Mouse (Mus musculus): Measurements from ENCODE around the gene Mtmr6. TPM values are rescaled to one million over a fixed set of nuclear protein-coding genes. Genes with fewer than 3 reads are reported as not detected.

Mtmr6 gene
- total RNA-seq (2021) = 100 to 1,000 TPM; 104 TPM

DNA sequence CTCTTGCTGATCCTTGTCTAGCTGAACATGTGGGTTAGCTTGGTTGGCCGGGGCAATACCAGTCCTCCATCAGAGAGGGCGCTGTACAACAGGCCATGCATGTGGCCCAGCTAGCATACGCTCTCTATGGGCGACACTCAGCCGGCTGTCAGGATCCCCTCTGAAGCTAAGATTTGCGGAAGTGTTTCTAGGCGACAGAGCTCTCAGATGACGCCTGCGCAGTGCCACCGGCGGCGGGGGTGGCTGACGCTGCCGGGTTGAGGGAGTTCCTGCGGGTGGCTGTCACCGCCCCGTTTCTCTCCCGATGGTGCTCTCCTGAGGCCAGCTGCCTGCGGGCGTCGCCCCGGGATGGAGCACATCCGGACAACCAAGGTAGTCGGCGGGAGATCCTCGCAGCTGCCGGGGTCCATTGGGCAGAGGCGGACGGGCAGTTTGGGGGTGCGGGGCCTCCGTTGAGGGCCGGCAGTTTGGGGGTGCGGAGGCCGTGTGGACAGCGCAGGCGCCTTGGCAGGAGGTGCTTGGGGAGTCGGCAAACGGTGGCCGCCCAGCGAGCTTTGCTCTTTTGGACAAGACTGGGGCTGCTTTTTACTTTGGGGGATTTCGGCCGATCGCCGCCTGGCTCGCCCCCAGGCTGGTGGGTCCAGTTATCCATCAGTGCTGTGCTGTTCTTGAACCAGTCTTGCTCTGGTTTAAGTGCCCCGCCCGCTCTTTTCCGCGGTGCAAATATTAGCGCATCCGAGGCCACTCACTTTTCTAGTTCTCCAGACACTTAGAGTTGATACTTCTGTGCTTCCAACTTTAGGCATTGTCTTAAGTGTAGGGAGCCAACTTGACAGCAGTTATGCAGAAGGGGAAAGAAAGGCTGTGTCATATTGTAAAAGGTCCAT lies at the start of gene Mtmr6:
Mtmr6 (plus strand) TSS at position 239 of the 887 bp plus-strand sequence.
- DNase-seq (ENCODE audit: extremely low spot score in 1 of 2, low spot score in 2 of 2) = peak; percentile 94 to 95
- intact Hi-C loops (cut with DNase I) = no loop called here

DNA sequence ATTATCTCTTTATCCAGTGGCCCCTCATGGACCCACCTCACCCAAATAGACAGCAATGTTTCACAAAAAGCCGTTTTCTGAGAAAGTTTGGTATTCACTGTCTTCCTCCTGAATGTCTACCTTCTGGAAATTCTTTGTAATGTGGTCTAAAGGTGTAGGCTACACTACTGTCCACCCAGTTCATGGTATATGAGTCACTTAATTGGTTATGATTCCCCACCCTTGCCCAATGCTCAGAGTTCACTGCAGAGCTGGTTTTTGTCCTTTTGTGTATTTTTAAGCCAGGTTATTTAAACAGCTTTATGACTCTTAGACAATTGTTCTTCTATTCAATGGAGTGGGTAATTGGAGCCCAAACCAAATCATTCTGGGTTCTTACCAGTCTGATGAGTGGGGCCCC lies 48.9 kb upstream of the Mtmr6 start:
- DNase-seq (ENCODE audit: extremely low spot score in 1 of 2, low spot score in 2 of 2) = no peak
- intact Hi-C loops (cut with DNase I) = no loop called here

DNA sequence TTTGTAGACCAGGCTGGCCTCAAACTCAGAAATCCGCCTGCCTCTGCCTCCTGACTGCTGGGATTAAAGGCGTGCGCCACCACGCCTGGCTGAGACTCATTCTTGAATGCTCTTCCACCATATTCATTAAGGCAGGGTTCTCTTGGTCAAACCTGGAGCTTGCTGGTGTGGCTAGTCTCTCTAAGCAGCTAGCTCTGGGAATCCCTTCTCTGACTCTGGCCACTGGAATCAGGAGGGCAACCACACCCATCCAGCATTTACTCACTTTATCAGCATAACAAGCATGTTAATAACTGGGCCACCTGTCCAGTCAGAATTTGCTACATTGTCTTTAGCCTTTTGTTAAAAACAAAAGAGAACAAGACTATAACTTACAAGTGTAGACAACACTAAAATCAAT lies 47.4 kb upstream of the Mtmr6 start:
- no peak for DNase-seq (ENCODE audit: extremely low spot score in 1 of 2, low spot score in 2 of 2)
- intact Hi-C loops (cut with DNase I) = no loop called here

DNA sequence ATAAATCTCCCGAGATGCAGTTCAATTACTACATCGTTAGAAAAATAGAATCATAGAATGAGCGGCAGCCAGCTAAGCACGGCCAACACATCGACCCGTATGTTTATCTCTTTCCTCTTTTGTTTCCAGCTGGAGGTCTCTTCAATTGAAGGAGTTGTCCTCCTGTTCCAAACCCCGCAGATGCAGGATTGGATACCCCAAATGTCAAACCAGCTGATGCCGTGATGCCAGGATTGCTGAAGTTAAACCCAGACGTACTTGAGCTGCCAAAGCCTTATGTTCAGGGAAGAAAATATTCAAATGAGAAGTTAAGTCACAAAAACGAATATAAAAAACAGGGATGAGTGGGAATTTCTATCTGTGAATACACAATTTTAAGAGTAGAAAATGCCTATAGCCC lies 45.1 kb upstream of the Mtmr6 start:
- intact Hi-C loops (cut with DNase I) = no loop called here
- DNase-seq (ENCODE audit: extremely low spot score in 1 of 2, low spot score in 2 of 2) = peak in 1 of 2 experiments; percentile 33

DNA sequence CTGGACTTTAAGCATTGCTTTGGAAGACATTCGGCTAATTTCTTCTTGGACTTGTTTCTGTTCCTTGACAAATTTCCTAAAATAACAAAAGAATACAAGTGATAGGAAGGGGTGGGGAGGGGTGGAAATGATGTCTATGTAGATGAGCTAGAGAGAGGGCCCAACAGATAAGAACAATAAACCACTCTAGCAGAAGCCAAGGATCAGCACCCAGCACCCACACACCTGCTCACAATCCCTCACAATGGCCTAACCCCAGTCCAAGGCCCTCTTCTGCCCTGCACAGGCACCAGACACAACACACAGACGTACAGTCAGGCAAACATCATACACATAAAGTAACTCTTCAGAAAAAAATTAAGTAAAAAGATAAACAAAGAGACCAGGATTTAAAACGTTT lies 26.5 kb upstream of the Mtmr6 start:
- no peak for DNase-seq (ENCODE audit: extremely low spot score in 1 of 2, low spot score in 2 of 2)
- intact Hi-C loops (cut with DNase I) = no loop called here

DNA sequence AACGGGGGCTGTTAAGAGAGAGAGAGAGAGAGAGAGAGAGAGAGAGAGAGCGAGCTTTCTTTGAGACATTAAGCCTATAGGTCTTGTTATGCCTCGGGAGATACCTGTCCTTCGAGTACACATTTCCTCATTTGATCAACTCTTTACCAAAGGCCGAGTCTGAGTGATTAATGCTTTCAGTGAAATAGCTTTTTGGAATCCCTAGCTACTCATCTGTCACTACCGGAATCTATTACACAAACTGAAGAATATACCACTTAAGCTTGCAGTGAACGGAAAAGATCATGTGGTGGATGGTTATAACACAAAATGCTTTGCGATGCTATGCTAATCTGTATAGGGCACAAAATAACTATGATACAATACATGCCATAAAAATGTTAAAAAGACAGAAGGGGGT lies 14.7 kb upstream of the Mtmr6 start:
- no peak for DNase-seq (ENCODE audit: extremely low spot score in 1 of 2, low spot score in 2 of 2)
- intact Hi-C loops (cut with DNase I) = loop anchor here (10.0 kb wide), 1 partner anchor 444 kb away; no protein-coding TSS in a partner anchor

DNA sequence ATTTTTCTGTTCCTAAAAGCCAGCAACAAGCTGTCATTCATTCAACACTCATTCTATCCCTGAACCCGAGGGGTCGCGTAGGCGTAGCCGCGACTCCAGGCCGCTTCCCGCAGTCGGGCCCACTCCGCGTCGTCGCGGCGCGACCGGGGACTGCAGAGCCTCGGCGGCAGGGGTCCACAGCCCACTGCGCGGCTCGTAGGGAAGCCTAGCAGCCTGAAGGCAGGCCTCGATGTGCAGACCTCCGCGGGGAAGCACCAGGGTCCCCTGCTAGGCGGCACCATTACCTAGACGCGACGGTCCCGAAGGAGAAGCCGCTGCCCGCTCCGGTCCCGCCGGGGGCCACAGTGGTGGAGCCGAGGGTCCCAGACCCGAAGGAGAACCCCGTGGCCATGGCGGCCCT lies 14.1 kb upstream of the Mtmr6 start:
- DNase-seq (ENCODE audit: extremely low spot score in 1 of 2, low spot score in 2 of 2) = peak in 1 of 2 experiments; percentile 79
- intact Hi-C loops (cut with DNase I) = loop anchor here (10.0 kb wide), 1 partner anchor 444 kb away; no protein-coding TSS in a partner anchor

DNA sequence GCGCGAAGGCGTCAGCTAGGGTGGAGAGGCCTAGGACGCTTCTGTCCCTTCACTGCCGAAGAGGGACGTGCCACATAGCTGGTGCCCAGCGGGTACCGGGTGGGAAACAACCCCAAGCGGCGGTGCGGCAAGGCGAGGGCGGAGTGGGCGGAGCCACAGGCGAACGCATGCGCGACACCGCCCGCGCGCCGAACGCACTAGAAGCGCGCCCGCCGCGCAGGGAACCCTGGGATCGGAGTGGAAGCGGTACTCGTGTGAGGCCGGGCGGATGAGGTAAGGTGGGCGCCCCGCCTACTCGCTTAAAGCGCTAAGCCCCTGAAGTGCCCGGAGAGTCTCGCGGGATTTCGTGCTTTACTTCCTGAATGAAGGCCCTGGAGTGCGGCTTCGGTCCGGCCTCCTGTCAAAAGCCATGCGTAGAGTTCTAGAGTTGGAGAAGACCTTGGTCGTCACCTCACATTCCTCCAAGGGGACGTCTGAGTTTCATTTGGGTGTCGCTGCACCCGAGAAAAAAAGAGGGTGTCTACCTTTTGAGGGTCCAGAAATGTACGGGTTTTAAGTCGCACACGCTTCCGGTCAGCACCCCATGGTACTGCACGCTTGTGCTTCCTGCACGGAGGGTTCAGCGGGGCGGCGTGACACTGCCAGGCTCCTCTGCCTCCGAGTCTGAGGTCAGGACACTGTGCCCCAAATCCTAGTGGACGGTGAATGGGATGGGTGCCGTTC lies 13.6 kb upstream of the Mtmr6 start, which contains the start of the genes Nupl1 and Gm49336:
Nupl1 (minus strand) TSS at position 151 of the 723 bp plus-strand sequence.
Gm49336 (minus strand) TSS at position 227 of the 723 bp plus-strand sequence.
- peak; percentile 98 to 100 for DNase-seq (ENCODE audit: extremely low spot score in 1 of 2, low spot score in 2 of 2)
- intact Hi-C loops (cut with DNase I) = loop anchor here (10.0 kb wide), 1 partner anchor 443 kb away; no protein-coding TSS in a partner anchor

DNA sequence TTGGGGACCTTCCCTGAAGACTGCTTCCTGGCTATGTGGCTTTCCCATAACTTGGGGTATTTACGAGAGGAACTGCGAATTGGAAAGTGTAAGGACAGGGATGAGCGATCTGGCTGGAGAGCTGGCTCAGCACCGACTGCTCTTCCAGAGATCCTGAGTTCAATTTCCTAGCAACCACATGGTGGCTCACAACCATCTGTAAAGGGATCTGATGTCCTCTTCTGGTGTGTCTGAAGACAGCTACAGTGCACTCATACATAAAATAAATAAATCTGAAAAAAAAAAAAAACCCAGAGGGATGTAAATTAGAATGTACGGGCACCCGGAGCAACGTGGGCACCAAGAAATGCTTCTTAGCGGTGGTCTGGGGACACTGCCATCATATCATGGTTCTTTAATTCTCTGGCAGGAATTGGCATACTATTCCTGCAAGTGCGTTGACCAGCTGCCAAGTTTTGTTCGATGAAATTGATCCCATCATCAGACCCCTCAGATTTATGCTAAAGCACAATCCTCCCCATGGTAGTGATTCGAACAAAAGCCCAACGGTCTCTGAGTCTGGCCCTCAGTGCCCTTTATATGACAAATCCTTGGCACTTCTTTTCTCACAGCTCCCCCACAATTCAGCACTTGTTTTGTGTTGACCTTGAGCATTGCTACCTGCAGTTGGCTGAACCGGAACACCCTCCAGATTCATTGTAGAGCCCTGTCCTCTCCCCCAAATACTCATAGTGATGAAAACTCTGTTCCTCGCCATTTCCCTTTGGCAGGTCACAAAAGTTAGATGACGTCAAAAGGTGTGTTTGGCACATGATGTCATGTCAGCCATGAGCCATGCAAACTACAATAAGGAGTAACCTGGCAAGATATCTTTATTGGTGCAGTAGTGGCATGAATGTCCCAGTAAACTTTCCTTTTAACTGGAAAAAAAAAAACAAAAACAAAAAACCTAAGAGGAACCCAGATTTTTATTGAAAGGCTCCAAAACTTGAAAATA lies 12.7 kb upstream of the Mtmr6 start:
- intact Hi-C loops (cut with DNase I) = loop anchor here (10.0 kb wide), 1 partner anchor 442 kb away; no protein-coding TSS in a partner anchor

DNA sequence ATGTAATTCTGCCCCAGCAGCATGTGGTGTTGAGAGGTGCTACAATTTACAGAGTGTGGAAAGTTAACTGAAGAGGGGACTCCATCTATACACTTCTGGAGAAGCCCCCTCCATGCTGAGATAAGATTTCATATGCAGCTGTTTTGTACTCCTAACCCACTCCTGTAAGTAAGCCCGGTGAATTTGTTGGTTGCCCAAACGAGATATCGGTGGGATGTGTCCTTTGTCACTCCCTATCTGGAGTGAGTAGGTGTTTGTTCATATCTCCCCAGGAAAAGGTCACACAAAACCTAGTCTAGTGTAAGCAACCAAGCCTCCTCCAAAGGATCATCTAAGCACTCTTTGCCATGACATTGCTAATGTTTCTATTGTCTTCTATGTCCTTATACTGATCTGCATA lies 11.6 kb upstream of the Mtmr6 start:
- DNase-seq (ENCODE audit: extremely low spot score in 1 of 2, low spot score in 2 of 2) = no peak
- intact Hi-C loops (cut with DNase I) = loop anchor here (10.0 kb wide), 1 partner anchor 441 kb away; no protein-coding TSS in a partner anchor

More for the DNA sequence above, 12.7 kb upstream of the Mtmr6 start:
- peak; percentile 24 to 51 for DNase-seq (ENCODE audit: extremely low spot score in 1 of 2, low spot score in 2 of 2)

DNA sequence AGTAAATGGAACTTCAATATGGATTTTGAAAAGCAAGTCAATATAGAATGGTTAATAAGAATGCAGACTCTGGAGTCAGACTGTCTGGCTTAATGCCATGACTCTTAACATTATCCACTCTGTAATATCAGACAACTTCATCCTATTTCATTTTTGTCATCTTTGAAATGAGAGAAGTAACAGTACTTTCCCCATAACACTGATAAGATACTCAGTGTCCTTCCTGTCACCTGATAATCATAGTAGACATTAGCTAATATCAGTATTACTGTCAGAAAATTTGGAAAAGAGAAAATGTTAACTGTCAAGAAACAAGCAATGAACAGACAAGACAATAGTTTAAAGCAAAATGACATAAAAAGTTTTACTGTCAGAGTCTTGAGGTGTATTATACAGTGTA lies 10.3 kb upstream of the Mtmr6 start:
- DNase-seq (ENCODE audit: extremely low spot score in 1 of 2, low spot score in 2 of 2) = no peak
- intact Hi-C loops (cut with DNase I) = loop anchor here (10.0 kb wide), 1 partner anchor 440 kb away; no protein-coding TSS in a partner anchor

DNA sequence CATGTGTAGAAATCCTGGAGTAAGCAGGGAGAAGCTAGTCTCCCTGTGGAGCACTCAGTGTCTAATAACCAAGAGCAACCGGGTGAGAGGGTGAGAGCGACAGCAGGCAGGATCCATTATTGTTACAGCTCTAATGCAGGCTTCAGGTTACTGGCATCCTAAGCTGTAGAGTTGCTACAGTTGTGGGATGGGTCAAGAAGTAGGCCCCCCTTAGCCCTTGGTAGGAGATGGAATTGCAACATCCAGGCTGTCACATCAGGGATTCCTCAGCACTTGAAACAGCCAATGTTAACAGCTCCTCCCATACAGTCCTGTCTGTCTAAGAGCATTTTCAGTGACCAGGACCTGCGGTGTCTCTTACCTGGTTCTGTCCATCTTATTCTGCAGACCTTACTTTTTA lies 8.7 kb upstream of the Mtmr6 start:
- no peak for DNase-seq (ENCODE audit: extremely low spot score in 1 of 2, low spot score in 2 of 2)
- intact Hi-C loops (cut with DNase I) = loop anchor here (10.0 kb wide), 1 partner anchor 438 kb away; no protein-coding TSS in a partner anchor

DNA sequence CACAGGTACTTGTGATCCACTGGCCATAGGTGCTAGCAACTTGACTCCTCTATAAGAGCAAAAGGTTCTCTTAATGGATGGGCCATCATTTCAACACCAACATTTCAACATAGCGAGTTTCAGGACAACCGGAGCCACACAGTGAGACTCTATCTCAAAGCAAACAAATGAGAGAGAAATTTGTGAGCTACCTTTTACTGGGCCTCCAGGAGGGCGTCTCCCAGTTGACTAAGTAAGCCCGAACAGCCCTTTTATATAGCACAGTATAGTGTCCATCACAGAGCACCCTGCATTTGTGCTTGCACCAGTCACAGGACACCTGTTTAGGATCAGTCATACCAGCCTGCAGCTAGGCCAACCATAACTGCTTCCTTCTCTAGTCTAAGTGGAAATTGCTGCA lies 7.9 kb upstream of the Mtmr6 start:
- intact Hi-C loops (cut with DNase I) = loop anchor here (10.0 kb wide), 1 partner anchor 438 kb away; no protein-coding TSS in a partner anchor
- DNase-seq (ENCODE audit: extremely low spot score in 1 of 2, low spot score in 2 of 2) = no peak

DNA sequence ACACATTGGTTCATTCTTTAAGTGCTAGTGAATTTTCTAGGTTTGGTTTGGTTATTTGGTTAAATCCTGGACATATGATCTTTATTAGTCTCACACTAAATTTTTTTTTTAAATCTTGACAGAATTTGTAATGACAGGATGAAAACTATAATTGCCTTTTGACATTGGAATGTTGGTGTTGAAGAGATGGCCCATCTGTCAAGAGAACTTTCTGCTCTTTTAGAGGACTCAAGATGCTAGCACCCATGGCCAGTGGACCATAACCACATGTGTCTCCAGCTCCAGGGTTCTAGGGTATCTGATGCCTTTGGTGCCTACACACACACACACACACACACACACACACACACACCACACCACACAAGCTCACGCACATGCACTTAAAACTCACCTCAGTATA lies 7.2 kb upstream of the Mtmr6 start:
- intact Hi-C loops (cut with DNase I) = loop anchor here (10.0 kb wide), 1 partner anchor 437 kb away; no protein-coding TSS in a partner anchor
- no peak for DNase-seq (ENCODE audit: extremely low spot score in 1 of 2, low spot score in 2 of 2)

DNA sequence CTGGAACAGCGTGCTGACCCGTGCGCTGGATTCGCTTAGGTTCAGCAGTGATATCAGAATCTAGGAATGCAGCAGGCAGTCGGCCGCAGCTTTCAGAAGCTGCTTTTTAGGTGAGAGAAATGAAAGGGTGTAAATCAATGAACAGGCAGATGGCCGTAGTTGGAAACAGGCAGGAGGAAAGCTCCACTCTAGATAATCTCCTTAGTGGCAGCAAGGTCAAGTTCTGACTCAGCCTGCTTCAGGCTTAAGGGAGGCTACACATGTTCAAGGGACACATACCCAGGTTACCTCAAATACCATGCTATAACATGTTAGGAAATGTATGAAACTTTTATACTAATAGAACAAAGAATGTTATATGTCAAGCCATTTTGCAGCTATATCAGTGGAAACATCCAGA lies 2.7 kb upstream of the Mtmr6 start:
- intact Hi-C loops (cut with DNase I) = no loop called here

DNA sequence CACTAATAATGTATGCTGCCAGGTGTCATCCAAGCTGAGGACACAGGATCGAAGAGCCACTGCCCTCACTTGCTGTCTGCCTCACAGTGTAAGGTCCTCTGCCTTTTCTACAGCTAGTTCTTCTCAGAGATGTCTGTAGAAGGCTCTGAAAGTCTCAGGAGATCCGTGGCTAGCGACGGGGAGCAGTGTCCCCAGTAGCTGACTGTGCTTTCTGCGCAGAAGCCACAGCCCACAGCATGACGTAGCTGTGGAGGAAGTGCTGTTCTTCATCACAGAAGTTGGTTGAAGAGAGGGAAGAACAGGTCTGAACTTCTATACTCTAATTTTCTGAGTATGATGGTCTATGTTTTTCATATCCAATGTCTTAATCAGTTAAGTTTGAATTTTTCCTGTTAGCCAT lies 4.3 kb downstream of the Mtmr6 start:
- intact Hi-C loops (cut with DNase I) = no loop called here
- no peak for DNase-seq (ENCODE audit: extremely low spot score in 1 of 2, low spot score in 2 of 2)

More for the DNA sequence above, 2.7 kb upstream of the Mtmr6 start:
- DNase-seq (ENCODE audit: extremely low spot score in 1 of 2, low spot score in 2 of 2) = no peak

DNA sequence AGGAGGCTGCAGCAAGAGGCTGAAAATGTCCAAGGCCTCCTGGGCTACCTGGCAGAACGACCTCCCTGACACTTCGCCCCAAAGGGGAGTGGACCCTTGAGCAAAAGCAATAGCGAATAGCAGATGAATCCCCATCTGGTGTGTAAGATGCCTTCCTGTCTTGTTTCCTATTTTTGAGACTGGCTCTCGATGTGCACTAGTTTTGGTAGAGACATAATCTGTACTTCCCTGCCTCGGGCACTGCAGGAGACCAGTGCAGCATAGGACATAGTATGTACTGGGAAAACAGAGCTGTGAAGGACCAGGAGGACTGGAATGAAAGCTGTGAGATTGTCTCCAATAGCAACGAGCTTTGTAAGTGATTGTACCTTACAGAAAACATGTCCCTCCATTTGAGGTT lies 8.3 kb downstream of the Mtmr6 start:
- intact Hi-C loops (cut with DNase I) = no loop called here
- no peak for DNase-seq (ENCODE audit: extremely low spot score in 1 of 2, low spot score in 2 of 2)

All from left cerebral cortex, postnatal 10 days (tissue).